Mouse (Mus musculus) ES-Bruce4 (cell line): ENCODE measurements around the gene Tbrg1.

Experiments used
- CTCF ChIP-seq: IDR thresholded peaks from one replicate; pipeline ENCODE4 v1.8.1; 2011; ENCODE audit warnings: low read depth, low read length
- EP300 ChIP-seq: IDR thresholded peaks from 2 replicates; pipeline ENCODE4 v1.6.1; 2011; ENCODE audit warnings: low read depth, low read length; ENCODE audit not compliant: insufficient read depth
- POLR2A ChIP-seq: IDR thresholded peaks from one replicate; pipeline ENCODE4 v1.8.1; 2011; ENCODE audit warnings: low read length; ENCODE audit not compliant: insufficient read depth

DNA sequence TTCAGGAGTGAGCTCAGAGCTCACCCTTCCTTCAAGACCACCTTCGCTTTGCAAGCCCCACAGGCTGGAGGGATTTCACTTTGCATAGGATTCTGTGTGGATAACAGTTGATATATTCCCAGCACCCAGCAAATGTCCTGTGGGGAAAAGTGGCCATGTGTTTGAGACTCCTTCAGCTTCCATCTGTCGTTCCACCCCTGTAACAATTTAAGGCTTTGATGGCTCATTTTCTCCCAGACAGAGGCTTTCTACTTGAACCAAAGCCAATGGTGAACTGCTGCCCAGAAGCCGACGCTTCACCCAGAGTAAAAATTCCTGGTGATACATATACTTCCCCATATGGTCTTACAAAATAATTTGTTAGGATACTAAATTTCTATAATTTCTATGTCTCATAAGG is 18.2 kb upstream of the Tbrg1 start:
- TF ChIP-seq POLR2A (no peak), CTCF (no peak), EP300 (no peak)
